Mouse (Mus musculus): ENCODE data around the gene Slc5a4b. TPM values are rescaled to one million over a fixed set of nuclear protein-coding genes. Genes with fewer than 3 reads are reported as not detected.
A peak's percentile ranks its signal among the peaks of the same experiment; 100 is the strongest.

Slc5a4b gene
- total RNA-seq, 1 experiment from 2014 or later: not detected

DNA sequence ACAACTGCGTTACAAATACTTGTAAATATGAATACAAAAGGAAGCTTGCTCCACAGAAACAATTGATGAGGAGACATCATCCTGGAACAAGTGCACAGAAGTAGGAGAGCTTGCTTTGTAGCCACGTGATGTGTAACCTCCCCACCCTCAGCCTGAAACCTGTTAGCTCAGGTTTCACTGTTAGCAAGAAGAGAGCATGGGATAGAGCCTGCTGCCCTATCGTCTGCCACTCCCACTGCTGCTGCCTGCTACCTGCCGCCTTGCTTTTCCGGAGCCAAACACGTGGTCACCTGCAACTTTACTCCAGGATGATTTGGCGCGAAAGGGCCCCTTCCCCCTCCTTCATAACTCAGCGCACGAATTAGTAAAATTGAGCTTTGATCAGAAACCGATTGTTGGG lies 58.9 kb downstream of the Slc5a4b start:
- ATAC-seq (replicated peaks in 1 of 2; ENCODE audit: insufficient read depth in 1 of 2, low FRiP score in 2 of 2, low TSS enrichment in 1 of 2, low read depth in 1 of 2, poor library complexity in 2 of 2, severe bottlenecking in 2 of 2): no peak

DNA sequence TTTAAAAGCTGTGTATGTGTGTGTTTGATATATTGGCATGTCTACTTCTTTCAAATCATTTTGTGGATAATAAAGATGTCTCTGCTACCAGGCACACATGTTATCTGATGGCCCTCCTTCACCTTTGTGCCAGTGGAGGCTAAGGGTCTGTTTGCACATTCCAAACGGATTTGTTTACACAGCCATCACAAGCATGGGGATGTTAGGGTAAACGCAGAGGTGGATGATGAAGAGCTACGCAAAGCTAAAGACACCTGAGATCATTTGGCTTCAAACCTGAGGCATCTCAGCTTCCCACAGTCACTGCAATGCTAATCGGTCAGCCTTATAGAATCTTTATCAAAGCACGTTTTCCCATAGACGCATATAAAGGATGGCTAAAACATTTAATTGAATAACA lies 61.8 kb downstream of the Slc5a4b start:
- ATAC-seq (replicated peaks in 1 of 2; ENCODE audit: insufficient read depth in 1 of 2, low FRiP score in 2 of 2, low TSS enrichment in 1 of 2, low read depth in 1 of 2, poor library complexity in 2 of 2, severe bottlenecking in 2 of 2): no peak

DNA sequence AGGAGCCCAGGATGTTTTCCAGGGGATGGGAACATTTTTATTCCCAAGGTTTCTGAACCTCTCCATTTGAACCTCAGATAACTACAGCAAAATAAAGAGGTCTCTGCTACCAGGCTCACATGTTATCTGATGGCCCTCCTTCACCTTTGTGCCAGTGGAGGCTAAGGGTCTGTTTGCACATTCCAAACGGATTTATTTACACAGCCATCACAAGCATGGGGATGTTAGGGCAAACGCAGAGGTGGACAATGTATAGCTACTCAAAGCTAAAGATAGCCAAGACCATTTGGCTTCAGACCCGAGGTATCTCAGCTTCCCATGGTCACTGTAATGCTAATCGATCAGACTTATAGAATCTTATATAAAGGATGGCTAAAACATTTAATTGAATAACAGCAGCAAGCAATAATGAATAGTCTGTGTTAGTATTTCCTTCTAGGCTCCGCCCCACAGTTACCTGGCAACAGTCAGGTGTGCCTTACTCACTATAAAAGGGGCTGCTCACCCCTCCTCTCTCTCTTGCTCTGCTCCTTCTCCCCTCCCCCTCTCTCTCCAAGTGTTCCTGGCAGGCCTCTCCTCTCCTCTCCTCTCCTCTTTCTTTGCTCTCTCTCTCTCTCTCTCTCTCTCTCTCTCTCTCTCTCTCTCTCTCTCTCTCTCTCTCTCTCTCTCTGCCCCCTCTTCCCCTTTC lies 63.4 kb downstream of the Slc5a4b start:
- ATAC-seq (replicated peaks in 1 of 2; ENCODE audit: insufficient read depth in 1 of 2, low FRiP score in 2 of 2, low TSS enrichment in 1 of 2, low read depth in 1 of 2, poor library complexity in 2 of 2, severe bottlenecking in 2 of 2): no peak

DNA sequence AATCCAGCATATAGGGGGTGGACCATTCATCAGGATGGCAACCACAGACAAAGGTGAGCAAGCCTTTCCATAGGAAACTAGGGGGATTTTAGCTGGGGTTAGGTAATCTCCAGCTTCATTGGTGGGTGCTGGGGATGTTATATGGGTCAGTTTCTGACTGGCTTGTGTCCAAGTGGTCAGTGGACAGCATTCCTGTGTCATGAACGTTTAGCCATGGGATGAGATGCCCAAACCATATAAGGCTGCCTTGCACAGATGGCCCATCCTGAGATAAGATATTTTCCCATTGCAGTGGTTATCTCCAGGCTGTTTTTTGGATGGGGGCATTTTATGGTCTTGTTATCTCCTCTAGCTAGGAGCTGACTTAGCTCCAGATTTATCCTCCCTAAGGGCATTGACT lies 64.0 kb downstream of the Slc5a4b start:
- ATAC-seq (replicated peaks in 1 of 2; ENCODE audit: insufficient read depth in 1 of 2, low FRiP score in 2 of 2, low TSS enrichment in 1 of 2, low read depth in 1 of 2, poor library complexity in 2 of 2, severe bottlenecking in 2 of 2): no peak

DNA sequence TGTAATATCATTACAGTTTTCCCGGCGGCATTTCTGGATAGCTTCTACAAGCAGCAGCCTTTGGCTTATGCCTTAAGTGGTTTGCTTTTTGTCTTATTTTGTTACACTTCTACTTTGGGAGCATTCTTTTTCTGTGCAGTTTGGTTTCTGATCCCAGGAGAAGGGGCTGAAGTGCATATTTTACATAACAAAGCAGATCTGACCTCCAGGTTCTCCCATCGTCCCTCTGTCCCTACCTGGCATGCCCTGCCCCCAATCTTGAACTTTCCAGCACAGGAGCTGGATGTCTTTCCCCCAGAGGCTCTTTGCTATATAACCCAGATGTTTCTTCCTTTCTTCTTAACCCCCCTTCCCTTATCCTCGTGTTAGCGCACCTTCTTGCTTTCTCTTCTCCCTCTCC lies 65.4 kb downstream of the Slc5a4b start:
- ATAC-seq (replicated peaks in 1 of 2; ENCODE audit: insufficient read depth in 1 of 2, low FRiP score in 2 of 2, low TSS enrichment in 1 of 2, low read depth in 1 of 2, poor library complexity in 2 of 2, severe bottlenecking in 2 of 2): no peak

DNA sequence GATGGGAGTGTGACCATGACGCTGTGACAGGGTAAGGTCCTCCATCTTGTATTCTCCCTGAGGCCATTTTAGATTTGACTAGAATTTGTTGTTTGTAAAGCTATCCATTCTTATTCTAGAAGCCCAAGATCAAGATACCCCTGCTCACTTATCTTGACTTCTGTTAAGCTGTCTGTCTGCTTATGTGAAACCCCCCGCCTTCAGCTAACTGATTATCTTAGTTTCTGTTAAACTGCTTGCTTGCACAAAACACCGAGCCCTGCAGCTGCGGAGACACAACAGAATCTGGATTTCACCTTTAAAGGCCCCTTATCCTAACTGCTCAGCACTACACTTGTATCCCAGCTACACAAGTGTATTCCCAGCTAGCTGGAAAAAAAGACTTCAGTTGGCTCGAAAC lies 73.8 kb downstream of the Slc5a4b start:
- ATAC-seq (replicated peaks in 1 of 2; ENCODE audit: insufficient read depth in 1 of 2, low FRiP score in 2 of 2, low TSS enrichment in 1 of 2, low read depth in 1 of 2, poor library complexity in 2 of 2, severe bottlenecking in 2 of 2): no peak

DNA sequence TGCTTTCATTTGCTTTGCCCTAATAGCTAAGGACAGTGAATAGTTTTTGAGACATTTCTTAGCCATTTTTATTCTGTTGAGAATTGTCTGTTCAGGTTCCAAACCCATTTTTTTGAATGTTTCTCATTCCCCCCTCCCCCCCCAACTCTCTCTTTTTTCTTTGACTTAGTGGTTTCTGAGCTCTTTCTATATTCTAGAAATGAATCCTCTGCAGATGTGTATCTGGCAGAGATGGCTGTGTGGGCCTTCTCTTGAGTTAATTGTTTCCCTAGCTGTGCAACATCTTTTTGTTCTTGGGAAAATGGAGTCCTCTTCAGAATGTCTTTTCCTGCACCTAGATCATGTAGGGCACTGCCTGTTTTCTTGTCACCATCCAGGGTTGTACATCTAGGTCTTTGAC lies 75.5 kb downstream of the Slc5a4b start:
- ATAC-seq (replicated peaks in 1 of 2; ENCODE audit: insufficient read depth in 1 of 2, low FRiP score in 2 of 2, low TSS enrichment in 1 of 2, low read depth in 1 of 2, poor library complexity in 2 of 2, severe bottlenecking in 2 of 2): no peak

DNA sequence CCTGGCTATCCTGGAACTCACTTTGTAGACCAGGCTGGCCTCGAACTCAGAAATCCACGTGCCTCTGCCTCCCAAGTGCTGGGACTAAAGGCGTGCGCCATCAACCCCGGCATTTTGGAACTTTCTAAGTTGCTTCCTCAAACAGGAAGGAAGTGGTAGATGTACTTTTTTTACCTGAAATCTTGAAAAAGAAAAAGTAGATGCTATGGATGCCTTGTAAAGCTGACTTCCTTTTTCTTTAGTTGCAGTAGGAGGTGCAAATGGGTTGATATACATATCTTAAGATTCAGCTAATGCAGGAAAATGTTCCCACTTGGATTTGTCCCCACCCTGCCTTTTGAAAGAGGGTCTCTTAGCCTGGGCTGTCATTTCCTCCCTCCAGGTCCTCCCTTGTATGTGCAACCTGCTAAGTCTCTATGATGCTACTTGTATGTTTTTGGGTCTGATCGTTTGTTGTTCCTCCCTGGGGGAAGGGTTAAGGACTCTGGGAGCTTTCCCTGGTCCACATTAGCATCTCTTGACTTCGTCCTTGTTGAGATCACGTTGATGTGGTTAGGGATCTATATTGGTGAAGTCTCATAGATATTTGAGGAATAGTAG lies 76.7 kb downstream of the Slc5a4b start:
- ATAC-seq (replicated peaks in 1 of 2; ENCODE audit: insufficient read depth in 1 of 2, low FRiP score in 2 of 2, low TSS enrichment in 1 of 2, low read depth in 1 of 2, poor library complexity in 2 of 2, severe bottlenecking in 2 of 2): no peak

DNA sequence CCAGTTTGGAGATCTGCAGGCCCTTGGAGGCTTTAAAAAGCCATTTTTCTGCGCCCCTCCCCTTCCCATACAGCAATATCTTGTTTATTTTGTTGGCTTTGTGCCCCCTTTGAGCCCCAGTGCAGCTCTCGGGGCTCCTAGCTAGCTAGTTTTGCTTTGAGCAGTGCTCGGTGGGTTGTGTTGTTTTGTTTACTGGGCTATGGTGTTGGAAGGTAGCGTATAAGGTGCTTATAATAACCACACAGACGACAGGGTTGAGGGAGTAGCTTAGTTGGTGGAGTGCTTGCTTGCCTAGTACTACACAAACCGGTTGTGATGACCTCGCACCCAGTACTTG lies 77.7 kb downstream of the Slc5a4b start:
- ATAC-seq (replicated peaks in 1 of 2; ENCODE audit: insufficient read depth in 1 of 2, low FRiP score in 2 of 2, low TSS enrichment in 1 of 2, low read depth in 1 of 2, poor library complexity in 2 of 2, severe bottlenecking in 2 of 2): no peak

DNA sequence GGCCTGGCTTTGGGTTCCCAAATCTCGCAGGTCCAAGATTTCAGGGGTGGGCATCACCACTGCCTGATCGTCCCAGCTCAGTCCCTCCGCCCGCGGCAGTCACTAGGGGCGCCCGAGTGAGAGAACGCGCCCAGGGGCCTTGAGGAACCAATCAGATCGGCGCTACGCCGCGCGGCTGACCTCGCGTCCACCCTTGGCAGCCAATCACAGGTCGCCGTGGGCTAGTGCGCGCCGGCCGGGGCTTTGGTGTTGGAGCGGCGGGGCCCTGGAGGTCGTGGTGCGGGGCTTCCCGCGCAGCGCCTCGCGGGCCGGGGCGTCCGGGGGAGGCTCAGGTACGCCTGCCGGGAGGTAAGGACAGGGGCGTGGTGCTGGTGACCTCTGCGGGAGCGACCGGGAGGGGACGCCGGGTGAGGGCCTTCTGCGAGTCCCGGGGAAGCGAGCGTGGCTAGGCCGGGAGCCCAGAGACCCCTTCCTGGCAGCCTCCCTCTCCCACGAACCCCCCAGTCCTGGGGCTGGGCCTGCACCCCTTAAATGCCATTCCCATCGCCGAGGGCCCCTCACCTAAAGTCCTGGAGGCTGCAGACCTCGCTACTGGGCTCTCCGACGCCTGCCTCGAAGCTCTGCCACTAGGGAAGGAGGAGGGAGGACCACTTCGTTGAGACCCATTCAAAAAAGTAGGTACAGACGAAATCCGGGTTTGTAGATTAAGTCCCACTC lies 78.2 kb downstream of the Slc5a4b start, which contains the start of gene Zfp280b:
TSS of gene Zfp280b (plus strand) at position 249 of the 717 bp plus-strand sequence.
- ATAC-seq (replicated peaks in 1 of 2; ENCODE audit: insufficient read depth in 1 of 2, low FRiP score in 2 of 2, low TSS enrichment in 1 of 2, low read depth in 1 of 2, poor library complexity in 2 of 2, severe bottlenecking in 2 of 2): peak; percentile 100

DNA sequence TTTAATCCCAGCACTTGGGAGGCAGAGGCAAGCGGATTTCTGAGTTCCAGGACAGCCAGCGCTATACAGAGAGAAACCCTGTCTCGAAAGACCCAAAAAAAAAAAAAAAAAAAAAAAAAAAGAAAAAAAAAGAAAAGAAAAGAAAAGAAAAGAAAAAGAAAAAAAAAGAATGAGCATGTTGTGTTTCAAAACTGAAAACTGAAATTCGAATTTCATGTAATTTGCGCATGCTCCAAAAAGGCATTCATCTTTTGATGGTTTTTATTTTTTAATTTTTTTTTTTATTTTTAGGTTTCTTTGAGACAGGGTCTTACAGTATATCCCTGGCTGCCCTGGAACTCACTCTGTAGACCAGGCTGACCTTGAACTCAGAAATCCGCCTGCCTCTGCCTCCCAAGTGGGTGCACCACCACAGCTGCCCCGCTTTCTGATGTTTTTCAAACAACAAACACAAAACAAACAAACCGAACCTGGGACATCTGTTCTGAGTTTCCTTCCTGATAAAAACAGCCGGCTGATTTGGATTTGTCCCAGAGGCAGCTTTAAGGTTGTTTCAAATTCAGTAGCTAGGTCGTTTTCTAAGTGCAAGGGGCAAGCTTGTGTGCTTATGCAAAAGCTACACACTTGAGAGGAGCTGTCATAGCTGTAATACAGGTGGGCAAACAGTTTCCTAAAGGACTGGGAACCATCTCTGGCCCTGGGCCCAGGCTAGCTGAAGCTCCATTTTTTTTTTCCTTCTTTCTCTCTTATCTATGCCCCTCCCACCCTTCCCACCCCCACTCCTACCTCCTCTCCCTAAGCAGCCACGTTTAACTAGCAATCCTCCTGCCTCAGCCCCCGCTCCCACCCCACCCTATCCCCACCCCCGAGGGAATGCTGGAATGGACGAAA lies 79.0 kb downstream of the Slc5a4b start:
- ATAC-seq (replicated peaks in 1 of 2; ENCODE audit: insufficient read depth in 1 of 2, low FRiP score in 2 of 2, low TSS enrichment in 1 of 2, low read depth in 1 of 2, poor library complexity in 2 of 2, severe bottlenecking in 2 of 2): no peak; a peak in 1 of 4 replicates

DNA sequence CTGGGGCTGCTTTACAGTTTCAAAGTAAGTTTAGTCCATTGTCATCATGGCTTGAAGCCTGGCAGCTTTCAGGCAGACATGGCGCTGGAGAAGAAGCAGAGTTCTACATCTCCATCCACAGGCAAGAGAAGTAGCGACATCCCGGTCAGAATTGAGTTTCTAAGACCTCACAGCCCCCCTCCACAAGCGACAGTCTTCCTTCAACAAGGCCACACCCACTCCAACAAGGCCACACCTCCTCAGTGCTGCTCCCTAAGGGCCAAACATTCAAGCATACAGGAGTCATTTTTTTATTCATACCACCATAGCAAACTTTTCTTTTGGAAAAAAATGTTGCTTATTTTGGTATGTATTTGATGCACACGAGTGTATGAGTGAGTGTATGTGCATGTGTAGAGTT lies 80.3 kb downstream of the Slc5a4b start:
- no peak for ATAC-seq (replicated peaks in 1 of 2; ENCODE audit: insufficient read depth in 1 of 2, low FRiP score in 2 of 2, low TSS enrichment in 1 of 2, low read depth in 1 of 2, poor library complexity in 2 of 2, severe bottlenecking in 2 of 2)

DNA sequence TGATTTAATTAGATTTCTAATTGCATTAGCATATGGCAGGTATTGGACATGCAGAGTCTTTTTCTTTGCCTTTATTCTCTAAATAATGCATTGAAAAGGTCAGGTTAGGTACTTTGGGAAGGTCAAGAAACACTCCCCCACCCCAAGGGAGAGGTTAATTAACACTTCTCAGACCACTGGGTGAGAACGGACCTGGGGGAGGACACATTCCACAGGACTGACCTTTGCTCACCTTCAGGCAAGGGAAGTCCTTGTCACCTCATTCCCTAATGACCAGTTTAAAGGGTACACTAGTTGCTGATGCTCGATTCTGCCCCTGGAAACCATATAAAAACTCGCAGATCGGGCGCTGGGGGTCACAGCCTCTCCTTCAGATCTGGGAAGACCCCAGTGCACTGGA lies 81.5 kb downstream of the Slc5a4b start:
- no peak for ATAC-seq (replicated peaks in 1 of 2; ENCODE audit: insufficient read depth in 1 of 2, low FRiP score in 2 of 2, low TSS enrichment in 1 of 2, low read depth in 1 of 2, poor library complexity in 2 of 2, severe bottlenecking in 2 of 2)

DNA sequence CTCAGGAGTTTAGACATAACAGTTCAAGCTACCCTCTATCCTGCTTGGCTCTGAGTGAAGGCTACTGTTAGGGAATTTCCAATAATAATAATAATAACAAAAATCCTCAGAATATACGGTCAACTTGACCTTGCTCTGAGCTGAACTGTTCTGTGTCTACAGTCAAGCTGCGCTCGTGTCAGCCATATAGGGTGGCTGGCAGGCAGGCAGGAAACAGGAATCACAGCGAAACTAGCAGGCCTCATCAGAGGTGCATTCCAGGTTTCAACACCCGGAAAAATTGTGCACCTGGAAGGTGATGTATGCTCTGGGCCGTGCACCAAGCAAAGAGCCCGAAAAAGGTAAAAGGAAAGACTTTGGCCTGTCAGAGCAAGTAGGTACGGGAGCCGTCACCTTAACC lies 82.4 kb downstream of the Slc5a4b start:
- no peak for ATAC-seq (replicated peaks in 1 of 2; ENCODE audit: insufficient read depth in 1 of 2, low FRiP score in 2 of 2, low TSS enrichment in 1 of 2, low read depth in 1 of 2, poor library complexity in 2 of 2, severe bottlenecking in 2 of 2)

DNA sequence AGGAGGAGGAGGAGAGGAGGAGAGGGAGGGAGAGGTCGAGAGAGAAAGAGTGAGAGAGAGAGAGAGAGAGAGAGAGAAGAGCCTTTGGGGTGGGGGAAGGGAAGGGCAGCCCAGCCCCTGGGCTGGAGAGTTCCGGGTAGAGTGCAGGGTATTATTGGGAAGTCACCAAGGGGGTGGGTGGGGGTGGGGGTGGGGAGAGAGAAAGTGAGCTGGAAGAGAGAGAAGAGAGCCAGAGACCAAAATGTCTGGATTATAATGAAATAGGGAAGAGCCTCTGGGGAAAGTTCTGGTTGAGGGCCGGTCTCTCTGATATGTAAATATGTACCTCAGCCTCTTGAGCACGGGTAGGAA lies 82.8 kb downstream of the Slc5a4b start:
- no peak for ATAC-seq (replicated peaks in 1 of 2; ENCODE audit: insufficient read depth in 1 of 2, low FRiP score in 2 of 2, low TSS enrichment in 1 of 2, low read depth in 1 of 2, poor library complexity in 2 of 2, severe bottlenecking in 2 of 2)

DNA sequence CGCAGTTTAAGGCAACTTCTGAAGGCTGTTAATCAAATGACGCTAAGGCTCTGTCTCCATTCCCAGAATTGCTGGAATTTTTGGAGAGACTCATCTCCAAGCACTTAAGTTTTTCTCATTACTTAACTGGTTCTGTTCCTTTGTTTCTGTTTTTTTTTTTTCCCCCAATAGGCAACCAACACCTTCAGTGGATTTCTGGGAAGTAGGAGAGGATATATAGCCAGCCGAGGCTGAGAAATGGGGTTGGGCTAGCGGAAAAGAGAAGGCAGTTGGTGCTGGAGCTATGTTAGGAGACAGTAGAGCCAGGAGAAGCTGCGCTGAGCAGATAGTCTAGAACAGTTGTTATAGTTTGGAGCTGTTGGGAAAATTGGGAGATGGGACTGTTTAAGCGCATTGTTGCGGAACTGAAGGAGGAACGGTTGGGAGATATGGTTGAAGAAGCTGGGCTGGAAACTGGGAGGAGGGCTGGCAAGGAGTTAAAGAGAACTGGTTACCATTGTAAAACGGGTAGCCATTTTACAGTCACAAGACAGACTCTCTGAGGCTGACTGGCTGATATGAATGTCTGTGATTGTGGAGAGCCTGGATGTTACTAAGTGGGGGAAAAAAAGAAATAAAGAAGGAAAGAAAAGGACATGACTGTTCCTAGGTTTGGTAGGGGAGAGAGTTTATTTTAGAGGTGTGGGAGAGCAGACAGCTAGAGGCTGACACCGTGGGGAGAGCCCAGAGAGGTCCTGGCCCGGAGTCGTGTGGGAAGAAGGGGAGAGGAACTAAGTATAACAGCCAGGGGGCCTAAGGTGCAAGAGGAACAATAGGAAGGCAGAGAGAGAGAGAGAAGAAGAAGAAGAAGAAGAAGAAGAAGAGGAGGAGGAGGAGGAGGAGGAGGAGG lies 83.4 kb downstream of the Slc5a4b start:
- ATAC-seq (replicated peaks in 1 of 2; ENCODE audit: insufficient read depth in 1 of 2, low FRiP score in 2 of 2, low TSS enrichment in 1 of 2, low read depth in 1 of 2, poor library complexity in 2 of 2, severe bottlenecking in 2 of 2): no peak

All from hematopoietic stem cell, adult 5-6 weeks (primary cell).